Mouse (Mus musculus) heart, embryonic 11.5 days (tissue): ENCODE data around the gene Gsk3a. TPM values are rescaled to one million over a fixed set of nuclear protein-coding genes. Genes with fewer than 3 reads are reported as not detected.
"Not testable (repeated sequence)": the region's sequence is repeated elsewhere in the genome, so short reads cannot be mapped to it uniquely, and the experiment has no call there.

Experiments used
- ATAC-seq: fragments of 200-750 bp; cut with Nextera tagmentation; replicated peaks from 2 replicates; pipeline ENCODE4 v1.8.0; 2017; ENCODE audit warnings: moderate library complexity; ENCODE audit not compliant: insufficient number of reproducible peaks, low FRiP score, low TSS enrichment
- H3K27ac ChIP-seq: fragments of 300-500 bp; sonication (generic); 2 replicates; pipeline ENCODE4 v1.5.1; 2014; ENCODE audit warnings: mild to moderate bottlenecking, low read depth, low read length
- H3K27me3 ChIP-seq: fragments of 300-500 bp; sonication (generic); 2 replicates; pipeline ENCODE4 v1.6.1; 2014; ENCODE audit warnings: mild to moderate bottlenecking, low read length, mixed read lengths; ENCODE audit not compliant: control insufficient read depth, insufficient read depth
- H3K36me3 ChIP-seq: fragments of 300-500 bp; sonication (generic); 2 replicates; pipeline ENCODE4 v1.6.1; 2014; ENCODE audit warnings: mild to moderate bottlenecking, low read length, moderate library complexity, mixed read lengths; ENCODE audit not compliant: control insufficient read depth, insufficient read depth
- H3K4me1 ChIP-seq: fragments of 300-500 bp; sonication (generic); 2 replicates; pipeline ENCODE4 v1.6.1; 2014; ENCODE audit warnings: low read length; ENCODE audit not compliant: control insufficient read depth, insufficient read depth
- H3K4me2 ChIP-seq: fragments of 300-500 bp; sonication (generic); 2 replicates; pipeline ENCODE4 v1.6.1; 2014; ENCODE audit warnings: mild to moderate bottlenecking, moderate library complexity
- H3K4me3 ChIP-seq: fragments of 300-500 bp; sonication (generic); 2 replicates; pipeline ENCODE4 v1.5.1; 2014; ENCODE audit warnings: low read depth, low read length
- H3K9ac ChIP-seq: fragments of 300-500 bp; sonication (generic); 2 replicates; pipeline ENCODE4 v1.6.1; 2014; ENCODE audit warnings: mild to moderate bottlenecking, low read depth, low read length, moderate library complexity
- H3K9me3 ChIP-seq: fragments of 300-500 bp; sonication (generic); replicated peaks from 2 replicates; pipeline ENCODE4 v1.6.1; 2016; ENCODE audit warnings: low read length; ENCODE audit not compliant: control insufficient read depth
- WGBS: fragments of 180-500 bp; shearing (Covaris S2); extraction: QIAGEN DNeasy Blood & Tissue Kit; methylation state at CpG from one replicate; pipeline ENCODE4 v1.1.7; 2014; ENCODE audit not compliant: insufficient replicate concordance; 5-methylcytosine and 5-hydroxymethylcytosine counted together
- polyA plus RNA-seq: library from polyadenylated mRNA; unstranded; fragments of >200 nt; fragmentation: Nextera tagmentation; extraction: Ambion mirVana; gene quantifications from 2 replicates; pipeline ENCODE4 v1.2.1, GENCODE M21; 2014

Gsk3a gene
- polyA plus RNA-seq, 1 experiment from 2014 or later: 11.6 TPM

DNA sequence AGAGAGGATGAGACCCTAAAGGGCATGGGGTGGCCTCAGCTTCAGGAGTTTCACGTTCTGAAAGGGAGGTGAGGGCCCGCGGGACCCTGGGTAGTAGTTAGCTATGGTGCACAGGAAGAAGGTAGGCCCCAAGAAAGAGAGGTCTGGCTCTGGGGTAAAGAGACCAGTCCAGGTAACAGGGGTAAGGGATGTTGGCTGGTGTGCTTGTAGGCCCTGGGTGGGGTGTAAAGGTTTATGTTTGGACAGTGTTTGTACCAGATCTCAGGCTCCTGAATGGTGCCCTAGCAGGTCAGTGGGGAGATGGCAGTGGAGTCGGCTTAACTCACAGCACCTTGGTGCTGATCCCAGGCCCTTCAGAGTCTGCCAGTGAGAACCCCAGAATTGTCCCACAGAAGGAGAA is 31.4 kb upstream of the Gsk3a start:
- Histone ChIP-seq H3K27ac (peak overlapping the region; percentile 85; the same call in 1 of the 2 replicates), H3K4me2 (peak overlapping the region; percentile 87), H3K9ac (peak overlapping the region; percentile 91), H3K4me3 (peak overlapping the region; percentile 91), H3K27me3 (no peaks in the 10 kb centered on the region), H3K4me1 (peaks cover 33% of the 10 kb centered on the region), H3K36me3 (peaks cover 16% of the 10 kb centered on the region; the same call in 1 of the 2 replicates), H3K9me3 (no peaks in the 10 kb centered on the region)
- ATAC-seq: no peak
- WGBS: 47% methylated on average over 4 of the region's 4 CpGs

DNA sequence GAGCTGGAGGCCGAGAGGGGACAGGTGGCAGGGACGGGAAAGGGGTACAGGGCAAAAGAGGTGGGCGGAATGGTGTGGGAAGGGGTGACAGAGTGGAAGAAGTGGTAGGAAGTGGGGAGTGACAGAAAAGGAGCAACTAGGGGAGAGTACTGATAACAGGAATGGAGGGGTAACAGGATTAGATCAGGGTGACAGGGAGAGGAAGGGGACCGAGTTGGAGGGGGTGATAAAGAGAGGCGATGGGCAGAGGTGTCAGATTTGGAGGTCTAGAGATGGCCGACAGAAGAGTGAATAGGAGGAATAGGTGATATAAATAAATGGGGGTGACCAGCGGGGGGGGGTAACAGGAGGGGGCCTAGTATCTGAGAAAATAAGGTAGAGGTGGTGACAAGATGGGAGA is 30.9 kb upstream of the Gsk3a start:
- Histone ChIP-seq H3K9me3 (no peaks in the 10 kb centered on the region), H3K4me2 (peak overlapping the region; percentile 87), H3K27ac (peak overlapping the region; percentile 85), H3K9ac (peak overlapping the region; percentile 91), H3K4me1 (peaks cover 28% of the 10 kb centered on the region), H3K4me3 (peak overlapping the region; percentile 91), H3K27me3 (no peaks in the 10 kb centered on the region), H3K36me3 (peaks cover 16% of the 10 kb centered on the region; the same call in 1 of the 2 replicates)
- ATAC-seq: no peak
- WGBS: under 1% methylated on average over 7 of the region's 7 CpGs

DNA sequence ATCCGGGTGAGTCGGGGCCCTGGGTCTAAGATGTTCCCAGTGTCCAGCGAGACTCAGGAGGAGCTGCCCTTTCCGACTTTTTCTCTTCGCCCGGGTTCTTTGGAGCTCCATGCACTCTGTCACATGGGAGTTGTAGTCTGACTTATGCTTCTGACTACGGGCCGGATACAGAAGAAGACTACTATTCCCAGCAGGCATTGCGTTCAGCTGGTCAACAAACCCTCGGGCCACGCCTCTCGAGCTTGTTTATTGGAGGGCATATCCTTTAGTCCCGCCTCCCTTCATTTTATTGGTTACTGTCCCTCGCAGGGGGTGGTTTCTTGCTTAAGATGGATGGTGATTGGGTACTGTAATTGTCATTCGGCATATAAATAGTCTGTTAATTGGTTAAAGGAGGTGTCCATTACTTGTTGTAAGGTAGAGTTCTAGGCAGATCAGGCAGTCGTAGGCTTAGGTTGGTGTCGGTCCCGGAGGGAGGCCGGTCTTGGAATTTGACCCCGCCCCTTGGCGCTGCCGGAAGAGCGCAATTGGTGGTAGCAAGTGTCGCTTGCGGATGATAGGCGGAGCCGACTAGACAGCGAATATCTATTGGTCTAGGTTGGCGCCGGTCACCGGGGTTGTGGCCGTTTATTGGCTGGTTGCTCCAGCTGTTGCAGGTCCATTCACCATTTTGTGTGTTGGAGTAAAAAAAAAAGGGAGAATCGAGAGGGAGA is 30.3 kb upstream of the Gsk3a start:
- Histone ChIP-seq H3K4me3 (peak overlapping the region; percentile 91), H3K4me2 (peak overlapping the region; percentile 87), H3K36me3 (peaks cover 11% of the 10 kb centered on the region; the same call in 1 of the 2 replicates), H3K27me3 (no peaks in the 10 kb centered on the region), H3K9ac (peak overlapping the region; percentile 91), H3K9me3 (no peaks in the 10 kb centered on the region), H3K27ac (peak overlapping the region; percentile 91), H3K4me1 (peaks cover 23% of the 10 kb centered on the region)
- under 1% methylated on average over 33 of the region's 33 CpGs for WGBS
- peak; percentile 91 for ATAC-seq

DNA sequence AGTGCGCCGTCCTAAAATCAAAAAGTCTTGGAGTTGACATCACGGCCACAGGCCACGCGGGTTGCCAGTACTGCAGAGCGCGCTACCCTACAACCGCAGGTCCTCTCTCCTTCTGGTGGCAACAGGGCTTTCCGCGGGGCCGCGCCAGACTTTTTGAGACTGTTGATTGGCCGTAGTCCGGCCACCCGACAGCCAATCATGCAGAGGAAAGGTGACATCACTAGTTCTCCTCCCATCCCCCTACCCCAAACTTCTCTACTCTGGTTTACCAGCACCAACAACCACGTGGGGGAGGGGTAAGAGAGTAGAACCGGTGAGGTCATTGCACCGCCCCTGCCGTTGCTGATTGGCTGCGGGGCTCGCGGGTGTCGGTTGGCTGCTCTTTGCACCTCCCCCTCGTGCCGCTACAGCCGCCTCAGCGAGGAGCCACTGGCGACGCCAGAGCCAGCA is 29.7 kb upstream of the Gsk3a start, which contains the start of gene Cic:
Gene Cic (plus strand): TSS at position 404 of the 450 bp plus-strand sequence.
- H3K27ac ChIP-seq: peak within 1 kb of the TSS; percentile 91
- peak within 1 kb of the TSS; percentile 87 for H3K4me2 ChIP-seq
- no peaks in the 10 kb centered on the region for H3K27me3 ChIP-seq
- H3K4me1 ChIP-seq: peaks cover 23% of the 10 kb centered on the region
- H3K9me3 ChIP-seq: no peaks in the 10 kb centered on the region
- peak within 1 kb of the TSS; percentile 91 for H3K9ac ChIP-seq
- H3K36me3 ChIP-seq: peaks cover 8% of the 10 kb centered on the region; the same call in 1 of the 2 replicates
- H3K4me3 ChIP-seq: peak within 1 kb of the TSS; percentile 91
- under 1% methylated on average over 29 of the region's 29 CpGs for WGBS
- peak; percentile 85 for ATAC-seq

DNA sequence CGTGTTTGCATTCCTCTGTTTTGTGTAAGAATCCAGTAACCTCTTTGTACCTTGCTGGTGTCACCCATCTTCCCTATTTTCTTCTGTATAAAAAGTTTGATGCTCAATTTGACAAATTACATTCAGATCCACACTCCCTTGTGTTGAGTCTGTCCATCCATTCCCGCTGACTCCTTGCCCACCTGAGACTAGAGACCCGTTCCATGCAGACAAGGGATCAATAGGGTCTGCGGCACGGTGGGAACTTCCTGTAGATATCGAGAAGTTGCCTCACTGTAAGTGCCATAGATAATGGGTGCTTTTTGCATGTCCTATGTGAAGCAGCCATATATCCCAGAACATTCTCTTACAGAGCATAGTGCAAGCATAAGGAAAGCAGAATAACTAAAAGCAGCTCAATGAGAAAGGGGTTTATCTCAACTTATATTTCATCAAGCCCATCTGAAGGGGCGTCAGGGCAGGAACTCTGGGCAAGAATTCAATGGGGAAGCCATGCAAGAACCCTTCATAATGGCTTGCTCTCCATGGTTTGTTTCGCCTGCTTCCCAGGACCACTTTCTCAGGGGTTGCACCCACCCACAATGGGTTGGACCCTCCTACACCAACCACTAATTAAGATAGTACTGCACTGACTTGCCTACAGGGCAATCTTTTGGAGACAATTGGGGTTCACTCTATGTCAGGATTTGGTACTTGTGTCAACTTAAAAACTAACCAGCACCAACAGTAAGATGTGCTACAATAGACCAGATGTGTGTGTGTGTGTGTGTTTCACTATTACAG is 28.7 kb upstream of the Gsk3a start:
- H3K9ac ChIP-seq: peak overlapping the region; percentile 66; the same call in 1 of the 2 replicates
- no peak for ATAC-seq
- peaks cover 20% of the 10 kb centered on the region for H3K4me1 ChIP-seq
- peaks cover 3% of the 10 kb centered on the region; the same call in 1 of the 2 replicates for H3K36me3 ChIP-seq
- no peak overlapping the region for H3K27ac ChIP-seq
- WGBS: 72% methylated on average over 8 of the region's 8 CpGs
- no peaks in the 10 kb centered on the region for H3K27me3 ChIP-seq
- no peaks in the 10 kb centered on the region for H3K9me3 ChIP-seq
- H3K4me3 ChIP-seq: no peak overlapping the region
- H3K4me2 ChIP-seq: peak overlapping the region; percentile 72

DNA sequence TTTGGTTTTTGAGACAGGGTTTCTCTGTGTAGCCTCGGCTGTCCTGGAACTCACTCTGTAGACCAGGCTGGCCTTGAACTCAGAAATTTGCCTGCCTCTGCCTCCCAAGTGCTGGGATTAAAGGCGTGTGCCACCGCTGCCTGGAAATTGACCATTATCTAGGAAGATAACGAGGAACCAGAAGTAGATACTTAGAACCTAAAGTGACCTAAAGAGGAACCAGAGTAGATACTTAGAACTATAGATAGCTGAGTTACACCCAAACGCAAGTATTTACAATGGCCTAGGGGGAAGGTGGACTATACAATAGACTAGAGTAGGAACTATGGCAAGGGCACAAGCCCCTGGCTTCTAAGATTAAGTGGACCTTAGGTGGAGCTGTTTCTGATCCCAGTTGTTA is 28.1 kb upstream of the Gsk3a start:
- not testable (repeated sequence) for H3K9me3 ChIP-seq, H3K27me3 ChIP-seq, H3K4me3 ChIP-seq, H3K4me2 ChIP-seq, H3K27ac ChIP-seq, H3K36me3 ChIP-seq, ATAC-seq, H3K9ac ChIP-seq
- WGBS: 60% methylated on average over 5 of the region's 5 CpGs
- peaks cover 20% of the 10 kb centered on the region for H3K4me1 ChIP-seq

DNA sequence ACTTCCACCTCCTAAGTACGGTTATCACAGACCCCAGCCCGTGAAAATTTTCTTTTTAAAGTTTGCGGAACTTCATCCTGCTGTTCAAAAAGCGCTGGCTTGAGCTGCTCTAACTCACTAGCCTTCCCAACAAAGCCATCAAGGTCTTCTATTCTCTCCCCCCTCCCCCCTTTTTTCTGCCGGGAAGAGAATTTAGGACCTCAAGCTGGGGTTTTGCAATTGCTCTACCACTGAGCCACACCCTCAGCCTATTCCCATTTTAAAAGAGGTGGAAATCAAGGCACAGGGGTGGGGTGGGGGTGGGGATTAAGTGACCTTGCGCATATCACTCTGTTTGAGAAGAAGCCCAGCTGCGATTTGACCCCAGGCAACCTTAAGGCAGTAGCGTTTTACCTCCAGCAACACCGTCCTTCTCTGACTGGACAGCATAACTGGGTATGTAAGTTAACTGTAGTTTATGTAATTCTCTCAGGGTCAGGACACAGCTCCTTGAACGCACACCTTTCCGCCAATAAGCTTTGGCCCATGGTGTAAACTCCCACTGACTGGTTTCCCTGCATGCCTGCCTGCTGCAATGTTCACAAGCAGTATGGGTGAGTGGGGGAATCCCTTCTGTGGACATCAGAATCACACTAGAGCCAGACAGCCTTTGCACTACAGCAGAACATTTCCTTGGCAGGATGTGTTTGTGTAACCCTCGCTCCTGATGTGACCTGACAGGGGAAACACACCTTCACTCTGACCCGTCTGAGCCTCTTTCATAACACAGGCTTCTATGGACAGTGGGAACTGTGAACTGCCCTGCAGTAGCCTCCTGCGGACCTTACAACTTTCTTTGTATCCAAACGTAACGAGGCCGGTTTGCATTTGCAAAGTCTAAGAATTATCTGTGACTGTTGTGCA is 26.6 kb upstream of the Gsk3a start:
- Histone ChIP-seq H3K9me3 (no peaks in the 10 kb centered on the region), H3K4me1 (peaks cover 8% of the 10 kb centered on the region), H3K27me3 (no peaks in the 10 kb centered on the region), H3K36me3 (no peaks in the 10 kb centered on the region), H3K27ac (no peak overlapping the region), H3K4me3 (no peak overlapping the region), H3K4me2 (no peak overlapping the region), H3K9ac (0 out of 2 replicates have a peak overlapping the region, but pooled peaks have one; percentile 22)
- 32% methylated on average over 17 of the region's 17 CpGs for WGBS
- no peak for ATAC-seq

DNA sequence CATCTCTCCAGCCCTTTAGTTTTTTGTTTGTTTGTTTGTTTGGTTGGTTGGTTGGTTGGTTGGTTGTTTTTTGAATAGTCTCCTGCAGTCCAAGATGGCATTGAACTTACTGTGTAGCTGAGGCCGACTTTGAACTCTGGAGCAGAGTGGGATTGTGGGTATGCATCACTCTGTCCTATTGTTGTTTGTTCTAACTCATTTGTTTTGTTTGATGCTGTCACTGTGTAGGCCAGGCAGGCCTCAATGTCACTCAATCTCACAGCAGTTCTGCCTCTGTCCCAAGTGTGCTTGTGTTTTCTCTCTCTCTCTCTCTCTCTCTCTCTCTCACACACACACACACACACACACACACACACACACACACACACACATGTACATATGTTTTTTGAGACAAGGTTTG is 24.2 kb upstream of the Gsk3a start:
- peaks cover 3% of the 10 kb centered on the region; the same call in 1 of the 2 replicates for H3K4me1 ChIP-seq
- H3K9me3 ChIP-seq: no peaks in the 10 kb centered on the region
- H3K4me3 ChIP-seq: no peak overlapping the region
- no peak for ATAC-seq
- H3K27me3 ChIP-seq: no peaks in the 10 kb centered on the region
- H3K36me3 ChIP-seq: no peaks in the 10 kb centered on the region
- WGBS: 68% methylated on average over 1 of the region's 1 CpGs
- no peak overlapping the region for H3K27ac ChIP-seq
- H3K4me2 ChIP-seq: no peak overlapping the region
- no peak overlapping the region for H3K9ac ChIP-seq
